Mouse (Mus musculus): ENCODE results near the gene Tvp23b. TPM values are rescaled to one million over a fixed set of nuclear protein-coding genes. Genes with fewer than 3 reads are reported as not detected.

Tvp23b gene
- total and polyA plus RNA-seq, 3 experiments, result 24.3 to 40.0 TPM; not detected in 1

DNA sequence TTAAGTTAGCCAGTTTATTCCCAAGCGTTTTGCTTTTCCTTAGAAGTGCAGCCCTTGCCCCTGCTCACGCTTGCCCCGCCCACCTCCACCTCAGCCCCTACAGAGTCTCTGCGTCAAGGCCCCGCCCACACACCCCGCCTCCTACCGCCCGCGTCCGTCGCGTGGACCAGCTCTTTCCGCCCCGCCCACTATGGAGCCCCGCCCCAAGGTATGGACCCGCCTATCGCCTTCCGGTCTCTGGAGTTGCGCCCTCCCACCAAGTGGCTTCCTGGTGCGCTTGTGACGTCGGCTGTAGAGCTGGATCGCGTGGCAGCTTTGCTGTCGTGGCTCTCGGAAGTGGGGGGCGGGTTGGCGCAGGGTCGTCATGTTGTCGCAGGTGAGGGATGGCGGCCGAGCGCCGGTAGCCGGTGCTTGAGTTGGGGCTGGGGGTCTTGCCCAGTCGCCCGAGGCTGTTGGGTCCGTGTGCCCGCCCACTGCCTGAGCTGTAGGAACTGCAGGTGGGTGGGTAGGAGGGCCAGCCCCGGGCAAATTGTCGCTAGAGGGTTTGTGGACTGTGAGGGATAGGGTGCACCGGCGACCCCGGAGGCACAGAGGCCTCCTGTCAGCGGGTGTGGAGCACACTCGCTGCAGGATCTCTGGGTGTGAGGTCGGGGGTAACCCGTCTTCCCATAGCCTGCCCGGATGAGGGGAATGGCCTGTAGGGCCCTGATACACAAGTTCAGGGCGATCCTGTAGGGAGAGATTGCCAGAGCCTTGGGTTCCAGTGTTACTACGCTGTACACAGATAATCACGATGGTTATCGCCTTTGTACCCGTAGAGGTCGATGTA lies at the start of gene Tvp23b (continued):
- TF ChIP-seq ZNF384 (IDR thresholded peaks at IDR 0.05; ENCODE audit: low read depth, low read length) (peak; percentile 35; the same call in 1 of the 2 replicates), EP300 (IDR thresholded peaks at IDR 0.05; ENCODE audit: low read depth in 1 of 2, low read length in 2 of 2) (peak in 1 of 2 experiments; percentile 24; a peak in 1 of 4 replicates), CTCF (IDR thresholded peaks at IDR 0.05 in 2 of 3, conservative IDR thresholded peaks at IDR 0.05 in 1 of 3; ENCODE audit: control insufficient read depth in 1 of 3, insufficient read depth in 1 of 3, low read depth in 2 of 3, low read length in 3 of 3, poor library complexity in 1 of 3, severe bottlenecking in 1 of 3) (no peak), ETS1 (IDR thresholded peaks at IDR 0.05; ENCODE audit: low read depth, low read length) (peak; percentile 75), ZC3H11A (IDR thresholded peaks at IDR 0.05; ENCODE audit: low read depth, low read length) (no peak)

DNA sequence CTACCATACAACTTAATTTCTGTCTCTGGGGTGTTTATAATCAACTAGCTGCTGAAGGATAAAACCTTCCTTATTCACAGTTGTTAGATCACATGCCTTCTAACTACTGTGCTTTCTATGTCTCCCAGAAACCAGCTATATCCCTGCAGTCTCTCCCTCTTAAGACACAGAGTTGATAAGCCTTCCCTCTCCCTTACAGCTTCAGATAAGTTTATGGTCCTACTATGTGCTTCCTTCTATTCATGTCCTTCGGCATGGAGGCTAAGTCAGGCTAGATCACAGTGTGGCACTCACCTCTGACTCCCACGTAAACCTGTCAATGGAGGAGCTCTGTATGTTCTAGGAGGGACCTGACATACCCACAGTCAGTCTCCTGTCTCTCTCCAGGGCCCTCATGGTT lies 48.9 kb upstream of the Tvp23b start:
- Histone ChIP-seq H3K27ac (ENCODE audit: control insufficient read depth, low read depth, low read length) (no peak overlapping the region), H3K4me1 (ENCODE audit: control insufficient read depth in 1 of 2, insufficient read depth in 2 of 2, low read length in 2 of 2) (no peaks in the 10 kb centered on the region), H3K79me2 (ENCODE audit: control insufficient read depth, insufficient read depth, low read length, poor library complexity) (no peaks in the 10 kb centered on the region), H3K4me3 (ENCODE audit: control insufficient read depth in 1 of 2, insufficient read depth in 1 of 2, low read depth in 2 of 2, low read length in 2 of 2) (no peak overlapping the region), H3K36me3 (ENCODE audit: control insufficient read depth in 1 of 2, insufficient read depth in 2 of 2, low read length in 2 of 2) (no peaks in the 10 kb centered on the region), H3K27me3 (ENCODE audit: control insufficient read depth in 1 of 2, insufficient read depth in 2 of 2, low read length in 2 of 2) (no peaks in the 10 kb centered on the region), H3K9ac (ENCODE audit: control insufficient read depth, low read depth, low read length, poor library complexity, severe bottlenecking) (no peak overlapping the region), H3K9me3 (replicated peaks; ENCODE audit: insufficient read depth, low read length) (no peaks in the 10 kb centered on the region)
- TF ChIP-seq ZKSCAN1 (IDR thresholded peaks at IDR 0.05; ENCODE audit: low read depth, low read length) (peak; percentile 91), CHD2 (IDR thresholded peaks at IDR 0.05; ENCODE audit: low read length) (no peak)
- DNase-seq (ENCODE audit: low read depth, low spot score), result no peak

DNA sequence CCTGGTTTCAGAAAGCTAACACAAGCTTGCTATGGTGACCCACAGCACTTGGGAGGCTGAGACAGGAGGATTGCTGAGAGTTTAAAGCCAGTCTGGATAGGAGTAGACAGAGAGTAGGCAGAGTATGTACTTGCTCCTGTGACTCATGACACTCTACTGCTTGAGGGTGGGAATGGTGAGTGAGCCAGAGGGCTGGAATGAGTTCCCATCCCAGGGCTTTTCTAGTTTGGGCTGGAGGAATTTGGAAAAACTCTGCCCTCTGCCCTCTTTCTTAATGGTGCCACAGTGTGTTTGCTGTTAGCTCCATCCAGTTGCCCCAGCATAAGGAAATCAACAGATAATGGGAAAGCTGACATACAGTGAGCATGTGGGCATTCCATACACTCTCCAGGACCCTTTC lies 47.3 kb upstream of the Tvp23b start:
- Histone ChIP-seq H3K36me3 (ENCODE audit: control insufficient read depth in 1 of 2, insufficient read depth in 2 of 2, low read length in 2 of 2) (no peaks in the 10 kb centered on the region), H3K9ac (ENCODE audit: control insufficient read depth, low read depth, low read length, poor library complexity, severe bottlenecking) (no peak overlapping the region), H3K9me3 (replicated peaks; ENCODE audit: insufficient read depth, low read length) (no peaks in the 10 kb centered on the region), H3K27me3 (ENCODE audit: control insufficient read depth in 1 of 2, insufficient read depth in 2 of 2, low read length in 2 of 2) (no peaks in the 10 kb centered on the region), H3K4me1 (ENCODE audit: control insufficient read depth in 1 of 2, insufficient read depth in 2 of 2, low read length in 2 of 2) (no peaks in the 10 kb centered on the region), H3K27ac (ENCODE audit: control insufficient read depth, low read depth, low read length) (no peak overlapping the region), H3K4me3 (ENCODE audit: control insufficient read depth in 1 of 2, insufficient read depth in 1 of 2, low read depth in 2 of 2, low read length in 2 of 2) (no peak overlapping the region), H3K79me2 (ENCODE audit: control insufficient read depth, insufficient read depth, low read length, poor library complexity) (no peaks in the 10 kb centered on the region)
- no peak for TF ChIP-seq ZKSCAN1 (IDR thresholded peaks at IDR 0.05; ENCODE audit: low read depth, low read length)
- TF ChIP-seq TAL1 (IDR thresholded peaks at IDR 0.05; ENCODE audit: low read length), result no peak
- TF ChIP-seq ZC3H11A (IDR thresholded peaks at IDR 0.05; ENCODE audit: low read depth, low read length), result no peak
- no peak for TF ChIP-seq KAT2A (conservative IDR thresholded peaks at IDR 0.05; ENCODE audit: low read depth, low read length)
- TF ChIP-seq NELFE (IDR thresholded peaks at IDR 0.05; ENCODE audit: low read depth, low read length), result no peak
- no peak for TF ChIP-seq MEF2A (IDR thresholded peaks at IDR 0.05; ENCODE audit: extremely low read depth, insufficient replicate concordance, low read depth, low read length, poor library complexity, severe bottlenecking)
- no peak for DNase-seq (ENCODE audit: low read depth, low spot score)

Measured in MEL (cell line).